ENCODE assay signal across 9 mouse cellular contexts in the genomic region with DNA sequence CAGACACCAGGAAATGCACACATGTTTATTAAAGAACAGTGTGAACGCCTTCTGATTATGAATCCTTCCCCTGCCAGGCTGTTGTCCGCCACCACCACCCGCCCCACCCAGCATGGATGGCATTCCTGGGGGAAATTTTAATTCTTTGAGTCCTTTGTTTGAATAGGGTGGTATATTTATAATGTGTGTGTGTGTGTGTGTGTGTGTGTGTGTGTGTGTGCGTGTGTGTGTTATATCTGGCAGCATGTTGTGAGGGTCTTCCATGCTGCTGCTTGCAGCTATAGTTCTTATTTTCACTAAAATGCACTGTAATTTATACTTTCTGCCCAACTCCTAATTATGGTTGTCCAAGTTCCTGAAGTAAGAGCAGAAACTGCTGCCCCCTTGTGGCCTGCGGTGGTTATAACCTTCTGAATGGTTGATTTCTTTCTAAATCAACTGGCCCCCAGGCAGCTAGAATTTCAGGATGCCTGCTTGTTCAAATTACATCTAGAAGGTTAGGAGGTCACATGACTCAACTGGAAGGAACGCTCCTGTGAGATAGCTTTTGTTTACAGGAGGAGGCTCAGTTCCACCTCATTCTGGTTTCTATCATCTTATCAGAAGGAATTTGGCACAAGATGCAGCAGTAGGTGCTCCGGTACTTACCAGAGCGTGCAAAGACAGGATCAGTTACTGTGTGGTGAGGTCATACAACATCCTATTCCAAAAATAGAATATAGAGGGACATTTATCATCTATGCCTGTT. TPM values are rescaled to one million over a fixed set of nuclear protein-coding genes. Genes with fewer than 3 reads are reported as not detected.
DNase-seq lines count a peak whose midpoint lies in the region; ATAC-seq and TF ChIP-seq lines count a peak whose summit lies in the region.
"Had no signal": no experiment of that assay in that cellular context is flagged by ENCODE, and none has a peak within 500 bp of the region (broad histone marks: within the 10 kb centered on the region; RNA-seq: fewer than 3 reads in every experiment).

No protein-coding gene starts in this region.

- no peak overlapping the region for H3K4me3 ChIP-seq in heart, embryonic 11.5 days (ENCODE audit: low read depth, low read length)
- H3K4me3 ChIP-seq in kidney, adult 2 months (ENCODE audit: insufficient read depth, low read depth, low read length) = no peak overlapping the region
- H3K4me3 ChIP-seq in stomach, embryonic 14.5 days (ENCODE audit: low read depth, low read length) = no peak overlapping the region
- H3K4me3 ChIP-seq: stomach, embryonic 15.5 days had no signal

- TF ChIP-seq POLR2A in kidney, adult 2 months (IDR thresholded peaks at IDR 0.05; ENCODE audit: low read depth, low read length) = no peak

- no peak overlapping the region for H3K4me2 ChIP-seq in heart, embryonic 11.5 days
- H3K4me2 ChIP-seq in stomach, embryonic 14.5 days (replicated peaks; ENCODE audit: low read depth, low read length) = no peak overlapping the region
- H3K4me2 ChIP-seq: stomach, embryonic 15.5 days had no signal

- no peaks in the 10 kb centered on the region for H3K27me3 ChIP-seq in heart, embryonic 11.5 days (ENCODE audit: control insufficient read depth, insufficient read depth, low read length)
- no peaks in the 10 kb centered on the region for H3K27me3 ChIP-seq in kidney, adult 2 months (replicated peaks; ENCODE audit: control insufficient read depth, insufficient read depth, low read length)
- H3K27me3 ChIP-seq in stomach, embryonic 14.5 days (ENCODE audit: control insufficient read depth, insufficient read depth, low read length) = no peaks in the 10 kb centered on the region
- H3K27me3 ChIP-seq: stomach, embryonic 15.5 days had no signal

- no peak overlapping the region for H3K9ac ChIP-seq in heart, embryonic 11.5 days (ENCODE audit: low read depth, low read length)
- no peak overlapping the region for H3K9ac ChIP-seq in stomach, embryonic 14.5 days (replicated peaks; ENCODE audit: low read depth, low read length)
- H3K9ac ChIP-seq: stomach, embryonic 15.5 days had no signal

- 36% methylated on average over 8 of the region's 8 CpGs for WGBS in heart, embryonic 11.5 days (ENCODE audit: insufficient replicate concordance)
- WGBS in kidney, adult 2 months = 40% methylated on average over 8 of the region's 8 CpGs
- 29% methylated on average over 8 of the region's 8 CpGs for WGBS in stomach, embryonic 14.5 days

- H3K27ac ChIP-seq in heart, embryonic 11.5 days (ENCODE audit: low read depth, low read length) = no peak overlapping the region
- H3K27ac ChIP-seq in kidney, adult 2 months (ENCODE audit: insufficient read depth, low read depth, low read length) = no peak overlapping the region
- no peak overlapping the region for H3K27ac ChIP-seq in stomach, embryonic 14.5 days (ENCODE audit: low read length)
- H3K27ac ChIP-seq: stomach, embryonic 15.5 days had no signal

- peak; percentile 66 for TF ChIP-seq CTCF in kidney, adult 2 months (conservative IDR thresholded peaks at IDR 0.05; ENCODE audit: insufficient read depth, insufficient read length, low read depth, low read length)

- intact Hi-C loops in gastrocnemius, postnatal 14 days (cut with DNase I; ENCODE audit: low total_unique reads) = loop anchor here (5.0 kb wide), 1 partner anchor 256 kb away; the partner anchor contains the start of gene Adipoq
- intact Hi-C loops in left cerebral cortex, postnatal 4 days (cut with DNase I) = loop anchor here (5.0 kb wide), 2 partner anchors 176 to 251 kb away; no protein-coding TSS in a partner anchor

- no peak for ATAC-seq in heart, embryonic 11.5 days (replicated peaks; ENCODE audit: insufficient number of reproducible peaks, low FRiP score, low TSS enrichment)
- ATAC-seq in stomach, embryonic 14.5 days (ENCODE audit: insufficient number of reproducible peaks, insufficient read depth, low FRiP score, low read depth) = peak; percentile 48; the same call in 1 of the 2 replicates

- H3K9me3 ChIP-seq in heart, embryonic 11.5 days (replicated peaks; ENCODE audit: control insufficient read depth, low read length) = no peaks in the 10 kb centered on the region
- H3K9me3 ChIP-seq in stomach, embryonic 14.5 days (ENCODE audit: control insufficient read depth, low read depth, low read length) = no peaks in the 10 kb centered on the region
- H3K9me3 ChIP-seq: stomach, embryonic 15.5 days had no signal

- peak; percentile 92 for DNase-seq in heart, adult 11 months
- peak; percentile 57 to 60 for DNase-seq in cerebellum, postnatal 36 days
- DNase-seq in gastrocnemius, postnatal 14 days = peak; percentile 70
- peak; percentile 70 for DNase-seq in kidney, adult 2 months
- DNase-seq in left cerebral cortex, postnatal 4 days = peak; percentile 78
- DNase-seq in monocyte, adult 2 months (ENCODE audit: low read depth in 1 of 2, low spot score in 2 of 2) = peak; percentile 11 to 66

- peaks cover 8% of the 10 kb centered on the region for H3K4me1 ChIP-seq in heart, embryonic 11.5 days (ENCODE audit: control insufficient read depth, insufficient read depth, low read length)
- no peaks in the 10 kb centered on the region; the same call in 1 of the 2 replicates for H3K4me1 ChIP-seq in kidney, adult 2 months (ENCODE audit: control insufficient read depth, insufficient read depth, low read length)
- peaks cover 4% of the 10 kb centered on the region; the same call in 1 of the 2 replicates for H3K4me1 ChIP-seq in stomach, embryonic 14.5 days (ENCODE audit: control insufficient read depth, insufficient read depth, low read length)
- H3K4me1 ChIP-seq: stomach, embryonic 15.5 days had no signal

- H3K36me3 ChIP-seq in heart, embryonic 11.5 days (ENCODE audit: control insufficient read depth, insufficient read depth, low read length) = no peaks in the 10 kb centered on the region
- no peaks in the 10 kb centered on the region for H3K36me3 ChIP-seq in kidney, adult 2 months (ENCODE audit: control insufficient read depth, insufficient read depth, low read length)
- no peaks in the 10 kb centered on the region for H3K36me3 ChIP-seq in stomach, embryonic 14.5 days (ENCODE audit: control insufficient read depth, insufficient read depth, low read length)
- H3K36me3 ChIP-seq: stomach, embryonic 15.5 days had no signal

RNA-seq across cellular contexts. Expression of gene Rtp1, which starts 25.8 kb away (rescaled TPM):
- polyA plus RNA-seq in heart, embryonic 11.5 days (2014; fragmentation: Nextera tagmentation; extraction: Ambion mirVana) = not detected in 2 replicates
- not detected for total RNA-seq in gastrocnemius, postnatal 14 days (2021)
- 0.06 and 0.07 TPM in 2 replicates for polyA plus RNA-seq in kidney, adult 2 months (2012; rRNA removed)
- under 1 TPM in 1 of 2 experiments, not detected in 1; 0.18 TPM for total RNA-seq in left cerebral cortex, postnatal 4 days (2021)
- polyA plus RNA-seq in stomach, embryonic 14.5 days (2014; fragmentation: Nextera tagmentation; extraction: Ambion mirVana) = not detected in 2 replicates
- polyA plus RNA-seq: stomach, embryonic 15.5 days had no signal

Comparison
In these comparisons a context has a peak if more than half of its experiments do, and no peak if none do; other contexts are left out.
1. DNase-seq: peak in every context shown above with its lines; median percentile 92 in heart, adult 11 months; 78 in left cerebral cortex, postnatal 4 days; 70 in gastrocnemius, postnatal 14 days; 70 in kidney, adult 2 months; 58 in cerebellum, postnatal 36 days; 38 in monocyte, adult 2 months.